Mouse (Mus musculus): ENCODE data around the gene Ddias. TPM values are rescaled to one million over a fixed set of nuclear protein-coding genes. Genes with fewer than 3 reads are reported as not detected.

The Ddias gene
- polyA plus RNA-seq, 1 experiment, result 0.20 TPM

DNA sequence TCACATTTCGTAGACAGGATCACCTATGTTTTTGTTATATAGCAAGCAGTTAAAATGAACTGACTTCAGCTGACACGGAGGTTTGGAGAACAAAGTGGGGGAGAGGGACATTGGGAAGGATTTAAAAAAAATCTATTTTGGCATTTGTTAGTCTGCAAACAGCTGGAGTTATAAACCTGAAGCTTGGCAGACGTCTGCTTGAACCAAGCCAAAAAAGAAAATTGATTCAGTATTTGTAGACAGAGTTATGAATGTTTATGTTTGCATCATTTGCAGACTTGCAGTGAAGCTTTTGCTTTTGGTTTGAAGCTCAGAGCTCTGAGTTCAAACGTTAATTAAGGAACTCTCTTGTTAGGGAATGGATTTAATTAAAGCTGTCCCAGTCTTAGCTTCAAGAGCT, 52.2 kb downstream of the Ddias start:
- TF ChIP-seq POLR2A (IDR thresholded peaks at IDR 0.05; ENCODE audit: borderline replicate concordance, insufficient read depth, low read length) (no peak), CTCF (IDR thresholded peaks at IDR 0.05; ENCODE audit: borderline replicate concordance, insufficient read depth, low read depth, low read length) (no peak)
- 56% methylated on average over 4 of the region's 4 CpGs for WGBS
- Histone ChIP-seq H3K27me3 (ENCODE audit: control insufficient read depth, insufficient read depth, low read length) (no peaks in the 10 kb centered on the region), H3K27ac (ENCODE audit: insufficient read depth, low read length) (no peak overlapping the region), H3K4me1 (ENCODE audit: control insufficient read depth, insufficient read depth, low read length) (peaks cover 4% of the 10 kb centered on the region; the same call in 1 of the 2 replicates), H3K4me3 (replicated peaks; ENCODE audit: insufficient read depth, low read depth, low read length) (no peak overlapping the region)
- DNase-seq, result no peak

DNA sequence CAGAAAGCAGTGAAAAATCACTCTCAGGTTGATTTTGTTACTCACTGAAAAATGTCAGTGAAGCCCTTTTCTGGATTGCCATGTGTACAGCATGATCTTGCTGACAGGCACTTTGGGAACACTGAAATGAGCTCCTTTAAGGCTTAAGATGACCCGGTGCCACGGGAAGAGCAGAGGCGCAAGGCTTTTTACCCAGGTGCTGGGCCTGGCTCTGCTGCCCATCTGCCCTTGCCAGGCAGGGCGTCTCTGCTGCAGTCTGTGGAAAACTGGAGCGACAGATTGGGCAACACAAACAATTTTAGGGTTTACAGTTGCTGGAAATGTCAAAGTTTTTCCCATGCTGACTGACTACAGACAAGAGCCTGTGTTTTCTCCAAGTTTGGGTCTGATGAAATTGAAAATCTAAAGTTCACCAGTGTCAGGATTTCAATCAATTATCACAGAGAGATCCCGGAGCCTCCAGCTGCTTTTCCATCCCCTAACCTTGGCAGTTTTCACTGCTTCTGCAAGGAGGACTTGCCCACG, 53.0 kb downstream of the Ddias start:
- H3K27me3 ChIP-seq (ENCODE audit: control insufficient read depth, insufficient read depth, low read length), result no peaks in the 10 kb centered on the region
- peak; percentile 48 to 49 for DNase-seq
- 9% methylated on average over 7 of the region's 7 CpGs for WGBS
- H3K27ac ChIP-seq (ENCODE audit: insufficient read depth, low read length), result peak overlapping the region; percentile 19; the same call in 1 of the 2 replicates
- TF ChIP-seq CTCF (IDR thresholded peaks at IDR 0.05; ENCODE audit: borderline replicate concordance, insufficient read depth, low read depth, low read length) (no peak), POLR2A (IDR thresholded peaks at IDR 0.05; ENCODE audit: borderline replicate concordance, insufficient read depth, low read length) (no peak)
- H3K4me3 ChIP-seq (replicated peaks; ENCODE audit: insufficient read depth, low read depth, low read length), result no peak overlapping the region
- peaks cover 4% of the 10 kb centered on the region; the same call in 1 of the 2 replicates for H3K4me1 ChIP-seq (ENCODE audit: control insufficient read depth, insufficient read depth, low read length)

DNA sequence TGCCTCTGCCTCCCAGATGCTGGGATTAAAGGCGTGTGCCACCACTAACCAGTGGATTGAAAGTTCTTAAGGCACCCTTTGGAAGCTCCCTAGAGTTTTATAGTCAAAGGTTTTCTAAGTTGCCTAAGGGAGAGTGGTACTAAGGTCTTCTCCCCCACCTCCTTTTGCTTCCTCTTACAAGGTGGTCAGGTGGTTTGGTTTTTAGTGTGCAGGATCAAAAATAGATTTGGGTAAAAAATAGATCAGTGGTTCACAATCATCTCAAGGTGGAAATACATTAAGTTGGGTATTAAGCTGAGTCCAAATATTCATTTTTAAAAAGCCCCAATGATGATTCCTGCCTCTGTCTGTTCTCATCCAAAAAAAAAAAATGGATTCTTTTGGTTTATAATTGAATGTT, 53.6 kb downstream of the Ddias start:
- H3K27me3 ChIP-seq (ENCODE audit: control insufficient read depth, insufficient read depth, low read length), result no peaks in the 10 kb centered on the region
- DNase-seq, result no peak
- WGBS, result 84% methylated on average over 1 of the region's 1 CpGs
- H3K27ac ChIP-seq (ENCODE audit: insufficient read depth, low read length), result no peak overlapping the region; the same call in 1 of the 2 replicates
- TF ChIP-seq CTCF (IDR thresholded peaks at IDR 0.05; ENCODE audit: borderline replicate concordance, insufficient read depth, low read depth, low read length) (no peak), POLR2A (IDR thresholded peaks at IDR 0.05; ENCODE audit: borderline replicate concordance, insufficient read depth, low read length) (no peak)
- H3K4me3 ChIP-seq (replicated peaks; ENCODE audit: insufficient read depth, low read depth, low read length), result no peak overlapping the region
- H3K4me1 ChIP-seq (ENCODE audit: control insufficient read depth, insufficient read depth, low read length), result peaks cover 4% of the 10 kb centered on the region; the same call in 1 of the 2 replicates

DNA sequence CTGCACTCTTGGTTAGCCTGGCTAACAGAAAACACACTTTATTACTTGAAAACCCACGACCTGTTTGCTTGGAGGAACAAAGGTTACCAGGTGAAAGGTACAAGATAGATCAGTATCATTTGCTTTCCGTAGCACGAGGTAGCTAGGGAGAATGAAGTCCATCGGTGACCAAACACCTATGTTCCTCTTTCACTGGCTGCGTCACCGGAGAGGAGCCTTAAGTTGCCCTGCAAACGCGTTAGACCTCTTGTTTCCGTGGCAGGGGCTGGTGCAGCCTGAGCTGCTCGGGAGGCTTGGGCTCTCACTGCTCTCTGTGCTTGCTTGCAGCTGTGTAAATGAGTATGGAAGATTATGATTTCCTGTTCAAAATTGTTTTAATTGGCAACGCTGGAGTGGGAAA, 54.4 kb downstream of the Ddias start:
- H3K4me3 ChIP-seq (replicated peaks; ENCODE audit: insufficient read depth, low read depth, low read length), result no peak overlapping the region
- WGBS, result 91% methylated on average over 11 of the region's 11 CpGs
- DNase-seq, result no peak

DNA sequence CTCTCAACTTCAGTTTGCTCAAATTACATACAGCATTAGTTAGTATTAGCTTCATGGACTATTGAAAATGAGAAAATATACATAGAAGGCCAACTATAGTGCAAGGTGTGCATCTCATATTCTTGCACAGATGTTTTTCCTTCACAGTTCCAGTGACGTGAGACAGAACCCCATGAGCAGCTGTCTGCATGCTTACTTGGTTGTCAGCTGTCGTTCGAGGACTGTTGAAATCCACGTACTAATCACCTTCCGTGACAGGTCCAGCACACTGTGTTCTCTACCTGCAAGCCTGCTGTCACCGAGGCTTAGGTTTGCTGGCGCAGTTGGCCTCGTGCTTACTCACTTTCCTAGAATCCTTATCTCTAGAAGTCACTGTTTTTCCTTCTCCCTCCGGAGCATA, 56.2 kb downstream of the Ddias start:
- no peaks in the 10 kb centered on the region for H3K27me3 ChIP-seq (ENCODE audit: control insufficient read depth, insufficient read depth, low read length)
- no peak overlapping the region for H3K4me3 ChIP-seq (replicated peaks; ENCODE audit: insufficient read depth, low read depth, low read length)
- H3K4me1 ChIP-seq (ENCODE audit: control insufficient read depth, insufficient read depth, low read length), result peaks cover 4% of the 10 kb centered on the region; the same call in 1 of the 2 replicates
- TF ChIP-seq POLR2A (IDR thresholded peaks at IDR 0.05; ENCODE audit: borderline replicate concordance, insufficient read depth, low read length) (no peak), CTCF (IDR thresholded peaks at IDR 0.05; ENCODE audit: borderline replicate concordance, insufficient read depth, low read depth, low read length) (no peak)
- H3K27ac ChIP-seq (ENCODE audit: insufficient read depth, low read length), result no peak overlapping the region
- 65% methylated on average over 9 of the region's 9 CpGs for WGBS
- DNase-seq, result no peak

More for the DNA sequence above, 54.4 kb downstream of the Ddias start:
- Histone ChIP-seq H3K27me3 (ENCODE audit: control insufficient read depth, insufficient read depth, low read length) (no peaks in the 10 kb centered on the region), H3K4me1 (ENCODE audit: control insufficient read depth, insufficient read depth, low read length) (peaks cover 4% of the 10 kb centered on the region; the same call in 1 of the 2 replicates), H3K27ac (ENCODE audit: insufficient read depth, low read length) (no peak overlapping the region)
- TF ChIP-seq CTCF (IDR thresholded peaks at IDR 0.05; ENCODE audit: borderline replicate concordance, insufficient read depth, low read depth, low read length) (no peak), POLR2A (IDR thresholded peaks at IDR 0.05; ENCODE audit: borderline replicate concordance, insufficient read depth, low read length) (no peak)

DNA sequence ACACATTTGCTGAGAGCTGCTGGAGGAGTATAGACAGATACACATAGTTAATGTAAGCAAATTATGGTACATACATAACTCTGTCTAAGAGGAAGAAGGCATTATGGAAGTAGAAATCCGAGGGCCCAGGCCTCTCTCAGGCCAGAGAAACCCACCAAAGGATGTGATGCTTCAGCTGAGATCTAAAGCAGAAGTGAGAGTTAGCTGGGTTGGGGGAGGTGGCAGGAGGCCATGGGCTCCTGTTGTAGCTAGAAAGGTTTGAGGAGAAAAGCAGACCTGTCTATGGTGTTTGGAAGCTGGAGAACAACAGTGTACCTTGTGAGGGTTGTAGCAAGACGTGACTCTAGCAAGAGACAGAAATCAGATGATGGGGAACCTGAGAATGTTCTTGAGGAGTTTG, 56.8 kb downstream of the Ddias start:
- WGBS, result 78% methylated on average over 2 of the region's 2 CpGs
- H3K4me1 ChIP-seq (ENCODE audit: control insufficient read depth, insufficient read depth, low read length), result peaks cover 4% of the 10 kb centered on the region; the same call in 1 of the 2 replicates
- H3K4me3 ChIP-seq (replicated peaks; ENCODE audit: insufficient read depth, low read depth, low read length), result no peak overlapping the region
- H3K27ac ChIP-seq (ENCODE audit: insufficient read depth, low read length), result no peak overlapping the region
- no peak for TF ChIP-seq POLR2A (IDR thresholded peaks at IDR 0.05; ENCODE audit: borderline replicate concordance, insufficient read depth, low read length)
- no peak for TF ChIP-seq CTCF (IDR thresholded peaks at IDR 0.05; ENCODE audit: borderline replicate concordance, insufficient read depth, low read depth, low read length)
- DNase-seq, result no peak
- H3K27me3 ChIP-seq (ENCODE audit: control insufficient read depth, insufficient read depth, low read length), result no peaks in the 10 kb centered on the region

DNA sequence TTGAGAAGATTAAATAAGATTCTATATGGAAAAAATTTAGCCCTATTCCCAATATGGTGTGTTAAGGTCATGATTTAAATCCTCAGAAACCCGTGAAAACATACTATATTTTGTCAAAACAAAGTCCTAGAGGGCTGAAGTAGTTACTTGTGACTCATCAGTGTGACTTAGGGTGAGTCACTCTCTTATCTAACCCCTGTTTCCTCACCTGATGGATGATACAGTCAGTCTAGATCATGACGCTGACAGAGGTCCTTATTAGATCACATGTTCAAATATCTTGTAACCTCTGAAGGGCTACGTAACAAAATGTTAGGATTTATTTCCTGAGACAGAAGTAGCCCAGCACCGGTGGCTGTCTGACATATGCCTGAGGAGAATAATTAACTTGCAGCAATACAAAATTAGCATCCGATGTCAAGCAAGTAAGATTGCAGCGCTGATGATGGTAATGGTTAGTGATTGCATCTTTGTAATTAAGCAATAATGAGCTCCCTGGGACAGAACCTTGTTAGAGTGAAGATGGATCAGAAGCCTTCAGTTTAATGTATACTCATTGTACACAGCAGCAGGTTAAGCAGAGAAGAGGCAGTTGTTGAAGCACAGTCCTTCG, 62.3 kb downstream of the Ddias start:
- 71% methylated on average over 7 of the region's 7 CpGs for WGBS
- no peak for TF ChIP-seq POLR2A (IDR thresholded peaks at IDR 0.05; ENCODE audit: borderline replicate concordance, insufficient read depth, low read length)
- TF ChIP-seq CTCF (IDR thresholded peaks at IDR 0.05; ENCODE audit: borderline replicate concordance, insufficient read depth, low read depth, low read length), result no peak
- Histone ChIP-seq H3K4me1 (ENCODE audit: control insufficient read depth, insufficient read depth, low read length) (peaks cover 1% of the 10 kb centered on the region), H3K27me3 (ENCODE audit: control insufficient read depth, insufficient read depth, low read length) (no peaks in the 10 kb centered on the region), H3K4me3 (replicated peaks; ENCODE audit: insufficient read depth, low read depth, low read length) (no peak overlapping the region), H3K27ac (ENCODE audit: insufficient read depth, low read length) (no peak overlapping the region)
- DNase-seq, result no peak

Other genes with a start within 250 kb of the Ddias start
- 8.1 and 9.3 TPM in 2 replicates for gene Ankrd42, start 237.1 kb downstream of the Ddias start, polyA plus RNA-seq (2012; rRNA removed)
- gene Pcf11, start 204.3 kb downstream of the Ddias start, polyA plus RNA-seq (2012; rRNA removed), result 34.9 and 37.7 TPM in 2 replicates
- 20.8 and 23.0 TPM in 2 replicates for gene Rab30, start 132.6 kb downstream of the Ddias start, polyA plus RNA-seq (2012; rRNA removed)
- gene Prcp, start 223 bp upstream of the Ddias start, polyA plus RNA-seq (2012; rRNA removed), result 8.7 and 9.9 TPM in 2 replicates
- 35.8 and 37.6 TPM in 2 replicates for gene Fam181b, start 205.6 kb upstream of the Ddias start, polyA plus RNA-seq (2012; rRNA removed)